Mouse (Mus musculus) CD4-positive, CD25-positive, alpha-beta regulatory T cell, adult 4 months (primary cell): ENCODE measurements at regions not wholly inside any gene's neighbourhood (a gene's known extent, or its start where the extent isn't known, plus 50 kb on each side); places are given as distances from the start of the nearest gene placed in this dataset.
"Not testable (repeated sequence)": the region's sequence is repeated elsewhere in the genome, so short reads cannot be mapped to it uniquely, and the experiment has no call there.

ENCODE experiments used
- ATAC-seq: one replicate; pipeline ENCODE4 v1.8.0; 2017

GRCm38 (mm10) chr10:111354607-111355006, 56.1 kb downstream of the Bbs10 start:
- no peak for ATAC-seq

GRCm38 (mm10) chr10:111358340-111358739, 59.9 kb downstream of the Bbs10 start:
- ATAC-seq, result not testable (repeated sequence)

- ATAC-seq, result no peak
These were observed 63.4 kb downstream of the Bbs10 start for GRCm38 (mm10) chr10:111361749-111362435.

GRCm38 (mm10) chr10:111363729-111364617, 65.5 kb downstream of the Bbs10 start:
- ATAC-seq, result no peak

GRCm38 (mm10) chr10:111365011-111365410, 66.5 kb downstream of the Bbs10 start:
- no peak for ATAC-seq

- not testable (repeated sequence) for ATAC-seq
These were observed 70.6 kb downstream of the Bbs10 start for GRCm38 (mm10) chr10:111369046-111369445.

- peak; percentile 70 for ATAC-seq
These were observed 79.7 kb downstream of the Bbs10 start for GRCm38 (mm10) chr10:111378047-111378618.

- ATAC-seq, result no peak
These were observed 83.2 kb downstream of the Bbs10 start for GRCm38 (mm10) chr10:111381689-111382088.

- ATAC-seq, result no peak
These were observed 83.9 kb downstream of the Bbs10 start for GRCm38 (mm10) chr10:111382206-111382930.

GRCm38 (mm10) chr10:111385561-111385960, 87.1 kb downstream of the Bbs10 start:
- ATAC-seq, result peak; percentile 87

GRCm38 (mm10) chr10:111387869-111388538, 85.0 kb upstream of the Nap1l1 start:
- ATAC-seq, result no peak

GRCm38 (mm10) chr10:111388545-111389320, 84.3 kb upstream of the Nap1l1 start:
- ATAC-seq, result no peak

- ATAC-seq, result no peak
These were observed 83.1 kb upstream of the Nap1l1 start for GRCm38 (mm10) chr10:111389890-111390289.

GRCm38 (mm10) chr10:111394421-111394820, 78.6 kb upstream of the Nap1l1 start:
- ATAC-seq, result no peak

- no peak for ATAC-seq
These were observed 68.0 kb upstream of the Nap1l1 start for GRCm38 (mm10) chr10:111405071-111405470.

- no peak for ATAC-seq
These were observed 64.1 kb upstream of the Nap1l1 start for GRCm38 (mm10) chr10:111408887-111409286.

- no peak for ATAC-seq
These were observed 63.5 kb upstream of the Nap1l1 start for GRCm38 (mm10) chr10:111409497-111409896.

GRCm38 (mm10) chr10:111410121-111410520, 62.9 kb upstream of the Nap1l1 start:
- ATAC-seq, result no peak

GRCm38 (mm10) chr10:111411533-111411932, 61.5 kb upstream of the Nap1l1 start:
- no peak for ATAC-seq

- no peak for ATAC-seq
These were observed 56.4 kb upstream of the Nap1l1 start for GRCm38 (mm10) chr10:111416611-111417130.
